Mouse (Mus musculus): Measurements from ENCODE around the gene Lrmda.

The Lrmda gene

GRCm38 (mm10) chr14:22323530-22324292 lies 304.2 kb downstream of the Lrmda start:
- peak in 1 of 2 experiments; percentile 37 for DNase-seq (ENCODE audit: low spot score in 2 of 2)

GRCm38 (mm10) chr14:22326218-22326964 lies 306.9 kb downstream of the Lrmda start:
- peak in 1 of 2 experiments; percentile 7 for DNase-seq (ENCODE audit: low spot score in 2 of 2)

- no peak for DNase-seq (ENCODE audit: low spot score in 2 of 2)
Observed at GRCm38 (mm10) chr14:22329191-22329590, 309.7 kb downstream of the Lrmda start.

- peak in 1 of 2 experiments; percentile 13 for DNase-seq (ENCODE audit: low spot score in 2 of 2)
Observed at GRCm38 (mm10) chr14:22335101-22335820, 315.7 kb downstream of the Lrmda start.

GRCm38 (mm10) chr14:22339176-22339575 lies 319.7 kb downstream of the Lrmda start:
- no peak for DNase-seq (ENCODE audit: low spot score in 2 of 2)

- no peak for DNase-seq (ENCODE audit: low spot score in 2 of 2)
Observed at GRCm38 (mm10) chr14:22343357-22343756, 323.8 kb downstream of the Lrmda start.

- DNase-seq (ENCODE audit: low spot score in 2 of 2): no peak
Observed at GRCm38 (mm10) chr14:22345248-22345647, 325.7 kb downstream of the Lrmda start.

GRCm38 (mm10) chr14:22353626-22354025 lies 334.1 kb downstream of the Lrmda start:
- DNase-seq (ENCODE audit: low spot score in 2 of 2): no peak

GRCm38 (mm10) chr14:22354769-22355574 lies 335.5 kb downstream of the Lrmda start:
- DNase-seq (ENCODE audit: low spot score in 2 of 2): no peak

- no peak for DNase-seq (ENCODE audit: low spot score in 2 of 2)
Observed at GRCm38 (mm10) chr14:22357991-22358503, 338.5 kb downstream of the Lrmda start.

GRCm38 (mm10) chr14:22364010-22364748 lies 344.7 kb downstream of the Lrmda start:
- no peak for DNase-seq (ENCODE audit: low spot score in 2 of 2)

GRCm38 (mm10) chr14:22364771-22365355 lies 345.4 kb downstream of the Lrmda start:
- no peak for DNase-seq (ENCODE audit: low spot score in 2 of 2)

- DNase-seq (ENCODE audit: low spot score in 2 of 2): no peak
Observed at GRCm38 (mm10) chr14:22367615-22368014, 348.1 kb downstream of the Lrmda start.

GRCm38 (mm10) chr14:22371136-22371535 lies 351.6 kb downstream of the Lrmda start:
- no peak for DNase-seq (ENCODE audit: low spot score in 2 of 2)

- DNase-seq (ENCODE audit: low spot score in 2 of 2): no peak
Observed at GRCm38 (mm10) chr14:22372666-22373360, 353.3 kb downstream of the Lrmda start.

GRCm38 (mm10) chr14:22373361-22373745 lies 353.8 kb downstream of the Lrmda start:
- no peak for DNase-seq (ENCODE audit: low spot score in 2 of 2)

GRCm38 (mm10) chr14:22377148-22377547 lies 357.6 kb downstream of the Lrmda start:
- DNase-seq (ENCODE audit: low spot score in 2 of 2): no peak

- no peak for DNase-seq (ENCODE audit: low spot score in 2 of 2)
Observed at GRCm38 (mm10) chr14:22382101-22382500, 362.6 kb downstream of the Lrmda start.

- DNase-seq (ENCODE audit: low spot score in 2 of 2): no peak
Observed at GRCm38 (mm10) chr14:22393616-22394015, 374.1 kb downstream of the Lrmda start.

GRCm38 (mm10) chr14:22402411-22402810 lies 382.9 kb downstream of the Lrmda start:
- DNase-seq (ENCODE audit: low spot score in 2 of 2): no peak
